Mouse (Mus musculus) megakaryocyte-erythroid progenitor cell, adult 5-6 weeks (primary cell): ENCODE data around the gene Lama1. TPM values are rescaled to one million over a fixed set of nuclear protein-coding genes. Genes with fewer than 3 reads are reported as not detected.
"Not testable (repeated sequence)": the region's sequence is repeated elsewhere in the genome, so short reads cannot be mapped to it uniquely, and the experiment has no call there.

ENCODE experiments used
- ATAC-seq: replicated peaks from 2 replicates; pipeline ENCODE4 v1.8.0; 2016; ENCODE audit warnings: mild to moderate bottlenecking, inconsistent platforms; ENCODE audit not compliant: severe bottlenecking, poor library complexity, low FRiP score, low TSS enrichment
- total RNA-seq, 2 experiments: library from RNA; stranded (forward) in 1 of 2; stranded (reverse) in 1 of 2; fragments of 200-1000, 215-1000 nt in 1 of 2; fragments of >200 nt in 1 of 2; fragmentation: Nextera tagmentation in 1 of 2; gene quantifications; 2 replicates each; pipeline ENCODE4 v1.2.3; 2014 to 2017

Gene Lama1
- total RNA-seq, 2 experiments from 2014 or later, result not detected

- ATAC-seq, result no peak
Measured at GRCm38 (mm10) chr17:67816916-67817315, 119.9 kb downstream of the Lama1 start.

GRCm38 (mm10) chr17:67827431-67827830 is 130.4 kb downstream of the Lama1 start:
- ATAC-seq, result no peak

- ATAC-seq, result no peak
Measured at GRCm38 (mm10) chr17:67836146-67836895, 139.3 kb downstream of the Lama1 start.

DNA sequence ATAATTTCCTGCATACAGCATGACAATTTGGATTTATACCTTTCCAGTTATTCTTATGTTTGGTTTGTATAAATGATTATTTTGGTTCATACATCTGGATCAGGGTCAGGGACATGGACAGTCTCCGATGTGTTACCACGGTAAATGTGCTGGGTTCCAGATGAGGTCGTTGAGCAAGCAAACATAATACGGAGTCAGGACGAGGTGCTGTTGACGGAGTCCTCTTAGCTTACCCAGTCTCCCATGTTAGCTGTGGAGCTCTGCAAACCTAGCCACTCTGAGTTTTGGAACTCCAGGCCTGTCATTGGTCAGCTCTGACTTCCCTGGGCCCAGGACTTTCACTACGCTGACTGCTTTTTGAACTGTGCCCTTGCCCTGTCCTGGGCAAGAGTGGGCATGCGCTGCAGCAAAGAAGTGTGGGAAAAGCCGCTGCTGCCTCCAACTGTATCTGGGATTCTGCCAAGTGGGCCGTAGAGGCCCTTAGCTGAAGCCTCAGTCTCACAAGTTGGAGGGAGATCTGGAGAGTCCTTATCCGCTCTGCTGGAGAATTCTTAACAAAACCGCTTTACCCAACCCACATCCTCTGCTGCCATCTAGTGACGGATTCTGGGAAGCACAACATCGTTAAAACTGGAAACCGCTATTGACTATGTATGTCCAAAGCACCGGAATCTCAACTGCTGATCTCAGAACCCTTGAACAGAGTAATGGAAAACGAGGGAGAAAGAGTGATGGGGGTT is 140.5 kb downstream of the Lama1 start:
- peak; percentile 75 for ATAC-seq

- no peak for ATAC-seq
Measured at GRCm38 (mm10) chr17:67838948-67839347, 141.9 kb downstream of the Lama1 start.

DNA sequence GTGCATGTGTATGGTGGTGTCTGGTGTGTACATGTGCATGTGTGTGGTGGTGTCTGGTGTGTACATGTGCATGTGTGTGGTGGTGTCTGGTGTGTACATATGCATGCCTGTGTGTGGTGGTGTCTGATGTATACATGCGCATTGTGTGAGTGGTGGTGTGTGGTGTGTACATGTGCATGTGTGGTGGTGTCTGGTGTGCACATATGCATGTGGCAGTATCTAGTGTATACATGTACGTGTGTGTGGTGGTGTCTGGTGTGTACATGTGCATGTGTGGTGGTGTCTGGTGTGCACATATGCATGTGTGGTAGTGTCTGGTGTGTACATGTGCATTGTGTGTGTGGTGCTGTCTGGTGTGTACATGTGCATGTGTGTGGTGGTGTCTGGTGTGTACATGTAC is 144.4 kb downstream of the Lama1 start:
- not testable (repeated sequence) for ATAC-seq

GRCm38 (mm10) chr17:67861080-67861630 is 164.1 kb downstream of the Lama1 start:
- ATAC-seq, result no peak

DNA sequence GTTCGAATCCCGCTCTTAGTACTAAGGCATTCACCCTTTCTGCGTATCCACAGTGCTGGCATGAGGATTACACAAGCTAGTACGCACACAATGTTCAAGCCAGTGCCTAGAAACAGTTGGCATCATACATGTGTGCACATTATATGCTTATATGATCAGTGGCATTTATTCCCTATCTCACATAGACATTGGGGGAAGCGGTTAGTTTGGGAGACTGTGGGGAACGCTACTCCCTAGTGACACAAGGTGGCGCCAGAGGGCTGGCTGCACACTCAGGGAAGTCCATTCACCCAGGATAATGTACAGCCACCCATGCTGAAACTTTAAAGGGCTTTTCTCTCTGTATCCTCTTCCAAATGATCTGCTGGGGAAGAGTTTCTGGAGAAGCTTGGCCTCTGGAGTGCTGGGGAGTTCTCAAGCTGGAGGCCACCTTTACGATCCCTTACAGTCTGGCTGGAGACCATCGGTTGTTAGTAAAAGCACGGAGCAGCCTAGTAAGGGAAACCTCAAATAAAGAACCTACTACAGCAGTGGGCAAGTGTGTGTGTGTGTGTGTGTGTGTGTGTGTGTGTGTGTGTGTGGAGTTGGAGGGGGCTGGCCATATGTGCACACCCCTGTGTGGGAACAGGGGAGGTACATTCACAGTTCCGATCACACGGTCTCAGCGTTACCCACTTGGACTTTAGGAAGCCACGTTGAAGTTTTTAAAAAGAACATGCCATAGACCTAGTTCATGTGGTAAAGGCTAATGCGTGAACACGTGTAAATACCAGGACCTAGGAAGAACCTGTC is 164.9 kb downstream of the Lama1 start:
- ATAC-seq, result peak; percentile 86

DNA sequence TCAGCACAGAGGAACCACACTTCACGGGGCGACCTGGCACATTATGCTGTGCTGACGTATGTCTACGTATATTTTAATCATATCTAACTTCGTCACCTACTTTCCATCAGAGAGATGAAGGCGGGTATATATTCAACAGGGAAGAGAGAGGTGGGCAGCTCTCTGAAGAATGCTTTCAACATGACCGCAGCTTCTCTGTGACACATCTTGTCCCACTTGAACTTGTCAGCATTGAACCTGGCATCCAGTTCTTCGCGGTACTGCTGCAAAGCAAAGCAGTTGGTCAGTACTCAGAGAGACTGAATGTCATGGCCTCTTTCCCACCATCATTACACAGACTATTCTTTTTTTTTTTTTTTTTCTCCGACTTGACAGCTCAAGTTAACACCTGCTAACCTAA is 167.3 kb downstream of the Lama1 start:
- no peak for ATAC-seq

GRCm38 (mm10) chr17:67864912-67865311 is 167.9 kb downstream of the Lama1 start:
- ATAC-seq, result no peak

GRCm38 (mm10) chr17:67866026-67866425 is 169.0 kb downstream of the Lama1 start:
- no peak for ATAC-seq

DNA sequence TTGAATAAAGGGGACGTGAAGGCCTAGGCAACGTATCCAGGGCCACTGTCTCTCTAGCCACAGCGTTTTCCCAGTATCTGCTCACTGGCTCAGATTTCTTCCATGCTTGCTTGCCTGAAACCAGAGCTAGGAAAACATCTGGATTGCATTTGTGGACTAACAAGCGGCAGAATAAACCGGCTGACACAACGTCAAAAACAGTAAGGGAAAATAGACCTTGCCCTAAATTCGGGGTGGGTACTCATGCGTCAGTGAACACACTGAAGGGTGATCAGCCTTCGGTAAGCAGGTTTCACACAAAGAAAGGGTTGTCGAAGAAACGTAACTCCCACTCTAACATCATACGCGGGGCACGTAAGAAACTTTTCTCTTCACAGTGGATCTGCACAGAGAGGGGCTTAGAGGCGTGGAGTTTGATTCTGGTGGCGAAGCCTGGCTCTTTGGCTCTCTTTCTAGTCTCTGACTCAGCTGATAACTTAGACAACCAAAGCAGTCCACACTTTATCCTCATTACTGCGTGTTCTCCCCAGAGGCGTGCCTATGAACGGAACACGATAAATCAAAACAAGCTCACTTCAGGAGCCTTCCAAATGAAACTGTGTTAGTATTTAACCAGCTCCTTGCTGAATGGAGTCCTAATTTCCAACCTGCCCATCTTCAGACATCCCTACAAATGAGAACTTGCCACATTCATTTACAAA is 169.6 kb downstream of the Lama1 start:
- no peak for ATAC-seq

- ATAC-seq, result peak; percentile 82
Measured at GRCm38 (mm10) chr17:67869731-67870601, 172.9 kb downstream of the Lama1 start.

Other genes with a start within 250 kb of the Lama1 start
- gene Lrrc30, start 64.5 kb upstream of the Lama1 start, total RNA-seq (2014; fragmentation: Nextera tagmentation), result not detected in 2 replicates
- gene Lrrc30, start 64.5 kb upstream of the Lama1 start, total RNA-seq (2017), result not detected in 2 replicates